Mouse (Mus musculus) midbrain, embryonic 11.5 days (tissue): ENCODE measurements around the gene Rhoc. TPM values are rescaled to one million over a fixed set of nuclear protein-coding genes. Genes with fewer than 3 reads are reported as not detected.
A peak's percentile ranks its signal among the peaks of the same experiment; 100 is the strongest.
"Not testable (repeated sequence)": the region's sequence is repeated elsewhere in the genome, so short reads cannot be mapped to it uniquely, and the experiment has no call there.

Source experiments
- ATAC-seq: fragments of 200-750 bp; cut with Nextera tagmentation; 2 replicates; pipeline ENCODE4 v1.8.0; 2017; ENCODE audit warnings: moderate TSS enrichment, moderate library complexity; ENCODE audit not compliant: low FRiP score
- DNase-seq: peaks from one replicate; pipeline ENCODE4 v3.0.0; 2015; ENCODE audit warnings: low spot score; ENCODE audit errors: missing footprints
- H3K27ac ChIP-seq: fragments of 300-500 bp; sonication (generic); 2 replicates; pipeline ENCODE4 v1.5.1; 2014; ENCODE audit warnings: low read depth, low read length
- H3K27me3 ChIP-seq: fragments of 300-500 bp; sonication (generic); 2 replicates; pipeline ENCODE4 v1.6.1; 2014; ENCODE audit warnings: mild to moderate bottlenecking, low read length, moderate library complexity, mixed read lengths; ENCODE audit not compliant: control insufficient read depth, insufficient read depth
- H3K36me3 ChIP-seq: fragments of 300-500 bp; sonication (generic); 2 replicates; pipeline ENCODE4 v1.6.1; 2014; ENCODE audit warnings: mild to moderate bottlenecking, low read length, moderate library complexity, mixed read lengths; ENCODE audit not compliant: control insufficient read depth, insufficient read depth
- H3K4me1 ChIP-seq: fragments of 300-500 bp; sonication (generic); 2 replicates; pipeline ENCODE4 v1.6.1; 2014; ENCODE audit warnings: low read length; ENCODE audit not compliant: control insufficient read depth, insufficient read depth
- H3K4me2 ChIP-seq: fragments of 300-500 bp; sonication (generic); 2 replicates; pipeline ENCODE4 v1.6.1; 2014; ENCODE audit warnings: mild to moderate bottlenecking, moderate library complexity
- H3K4me3 ChIP-seq: fragments of 300-500 bp; sonication (generic); 2 replicates; pipeline ENCODE4 v1.5.1; 2014; ENCODE audit warnings: low read depth, low read length
- H3K9ac ChIP-seq: fragments of 300-500 bp; sonication (generic); 2 replicates; pipeline ENCODE4 v1.6.1; 2014; ENCODE audit warnings: low read length
- H3K9me3 ChIP-seq: fragments of 300-500 bp; sonication (generic); 2 replicates; pipeline ENCODE4 v1.6.1; 2016; ENCODE audit warnings: low read length; ENCODE audit not compliant: control insufficient read depth
- WGBS: fragments of 180-500 bp; shearing (Covaris S2); extraction: QIAGEN DNeasy Blood & Tissue Kit; methylation state at CpG from one replicate; pipeline ENCODE4 v1.1.7; 2014; 5-methylcytosine and 5-hydroxymethylcytosine counted together
- polyA plus RNA-seq: library from polyadenylated mRNA; unstranded; fragments of >200 nt; fragmentation: Nextera tagmentation; extraction: Ambion mirVana; gene quantifications from 2 replicates; pipeline ENCODE4 v1.2.1, GENCODE M21; 2014

Rhoc gene
- polyA plus RNA-seq, 1 experiment from 2014 or later = 82.0 TPM

DNA sequence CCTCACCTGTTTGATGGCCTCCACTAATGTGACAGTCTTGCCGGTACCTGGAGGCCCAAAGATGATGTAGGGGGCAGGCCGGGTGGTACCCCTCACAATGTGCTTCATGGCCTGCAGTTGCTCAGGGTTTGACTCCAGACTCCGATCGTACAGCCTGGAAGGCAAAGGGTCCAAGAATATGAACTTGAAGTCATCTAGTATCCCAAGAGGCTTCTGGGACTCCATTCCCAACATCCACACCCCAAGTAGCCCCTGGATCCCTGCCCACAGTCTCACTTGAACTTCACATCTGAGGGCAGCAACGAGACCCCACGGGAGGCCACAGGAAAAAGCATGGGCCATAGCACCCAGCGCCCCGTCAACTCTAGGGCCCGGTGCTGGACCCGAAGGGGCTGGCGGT is 12.5 kb downstream of the Rhoc start:
- DNase-seq (no peak), ATAC-seq (no peak)
- H3K9ac ChIP-seq = no peak overlapping the region
- H3K4me1 ChIP-seq = no peaks in the 10 kb centered on the region
- no peak overlapping the region for H3K4me2 ChIP-seq
- H3K27me3 ChIP-seq = no peaks in the 10 kb centered on the region
- no peaks in the 10 kb centered on the region for H3K36me3 ChIP-seq
- no peak overlapping the region for H3K4me3 ChIP-seq
- WGBS = 95% methylated on average over 11 of the region's 11 CpGs
- no peaks in the 10 kb centered on the region for H3K9me3 ChIP-seq
- no peak overlapping the region for H3K27ac ChIP-seq

DNA sequence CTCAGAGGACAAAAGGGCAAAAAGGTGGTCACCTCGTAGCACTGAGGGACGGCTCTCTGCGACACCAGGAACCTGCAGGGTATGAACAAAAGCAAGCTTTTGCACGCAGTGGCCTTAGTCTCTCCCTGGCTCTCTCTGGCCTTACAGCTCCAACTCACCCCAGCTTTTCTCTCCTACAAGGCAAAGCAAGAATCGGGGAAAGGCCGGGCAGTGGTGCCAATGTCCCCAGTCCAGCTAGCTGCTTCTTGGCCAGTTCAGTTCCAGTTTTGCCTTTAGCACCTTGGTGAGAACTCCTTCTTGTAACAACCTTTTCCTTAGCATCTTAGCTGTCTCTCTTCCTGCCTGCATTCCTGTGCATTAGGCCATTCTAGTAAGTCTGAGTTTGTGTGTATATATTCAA is 13.3 kb downstream of the Rhoc start:
- Histone ChIP-seq H3K9me3 (no peaks in the 10 kb centered on the region), H3K4me3 (no peak overlapping the region), H3K9ac (no peak overlapping the region), H3K4me2 (no peak overlapping the region), H3K27me3 (no peaks in the 10 kb centered on the region), H3K27ac (no peak overlapping the region), H3K4me1 (no peaks in the 10 kb centered on the region), H3K36me3 (no peaks in the 10 kb centered on the region)
- no peak for ATAC-seq
- WGBS = 81% methylated on average over 6 of the region's 6 CpGs
- DNase-seq = no peak

DNA sequence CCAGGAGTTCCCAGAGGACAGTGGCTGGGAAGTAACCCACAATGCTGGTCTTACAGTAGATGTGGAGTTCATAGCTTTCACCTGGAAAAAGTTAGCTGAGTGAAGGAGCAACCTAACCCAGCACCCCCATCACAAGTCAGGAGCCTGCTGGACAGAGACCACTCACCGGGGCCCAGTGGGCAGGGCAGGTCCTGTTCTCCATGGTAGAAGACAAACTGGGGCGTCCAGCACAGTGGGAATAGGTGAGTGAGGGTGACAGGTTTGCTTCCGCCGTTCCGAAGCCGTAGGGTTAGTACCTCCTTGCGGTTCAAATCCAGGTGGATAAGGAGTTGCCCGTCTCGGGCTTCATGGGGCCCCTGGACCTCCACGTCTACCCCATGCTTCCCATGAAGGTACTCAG is 16.1 kb downstream of the Rhoc start:
- no peaks in the 10 kb centered on the region for H3K36me3 ChIP-seq
- ATAC-seq (no peak), DNase-seq (no peak)
- WGBS = 91% methylated on average over 10 of the region's 10 CpGs
- no peaks in the 10 kb centered on the region for H3K27me3 ChIP-seq
- no peak overlapping the region for H3K4me3 ChIP-seq
- no peak overlapping the region for H3K9ac ChIP-seq
- H3K4me1 ChIP-seq = no peaks in the 10 kb centered on the region
- H3K27ac ChIP-seq = no peak overlapping the region
- H3K9me3 ChIP-seq = no peaks in the 10 kb centered on the region
- no peak overlapping the region for H3K4me2 ChIP-seq

DNA sequence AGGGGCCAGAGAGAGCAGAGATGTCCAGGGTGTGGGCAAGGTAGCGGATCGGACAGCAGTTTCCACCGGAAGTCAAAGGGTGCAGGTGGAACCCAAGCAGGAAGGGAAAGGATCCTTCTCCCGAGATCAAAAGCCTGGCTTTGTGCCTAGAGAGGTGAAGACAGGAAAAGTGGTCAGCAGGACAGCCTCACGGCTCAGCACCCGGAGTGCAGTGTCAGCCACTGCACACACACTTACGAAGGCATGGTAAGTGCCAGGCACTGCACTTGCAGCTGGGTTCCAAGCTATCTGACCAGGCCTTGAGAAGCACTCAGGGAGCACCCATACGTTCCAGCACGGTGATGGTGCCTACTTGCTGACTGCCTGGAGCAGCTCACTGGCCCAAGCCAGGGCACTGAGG is 17.4 kb downstream of the Rhoc start:
- 79% methylated on average over 9 of the region's 9 CpGs for WGBS
- ATAC-seq = no peak
- Histone ChIP-seq H3K27ac (no peak overlapping the region), H3K27me3 (no peaks in the 10 kb centered on the region), H3K4me1 (no peaks in the 10 kb centered on the region), H3K9ac (no peak overlapping the region), H3K4me3 (no peak overlapping the region), H3K9me3 (no peaks in the 10 kb centered on the region), H3K4me2 (no peak overlapping the region), H3K36me3 (no peaks in the 10 kb centered on the region)
- no peak for DNase-seq

DNA sequence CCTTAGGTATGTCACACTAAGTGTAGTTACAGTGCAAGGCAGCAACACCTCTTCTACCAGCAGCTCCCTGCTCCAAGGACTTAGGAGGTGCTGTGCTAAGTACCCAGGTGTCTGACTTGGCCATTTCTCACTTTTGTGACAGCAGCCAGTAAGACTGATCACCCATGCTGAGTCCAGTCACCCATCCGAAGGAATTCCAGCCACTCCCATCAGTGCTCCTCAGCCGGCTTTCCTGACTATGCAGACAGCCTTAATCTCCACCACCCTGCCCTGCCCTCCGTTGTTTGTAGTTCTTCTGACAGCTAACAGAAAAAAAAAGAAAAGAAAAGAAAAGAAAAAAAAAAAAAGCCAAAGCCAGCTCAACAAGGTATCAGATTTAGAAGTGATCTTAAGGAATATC is 23.6 kb downstream of the Rhoc start:
- Histone ChIP-seq H3K9ac (no peak overlapping the region), H3K4me1 (no peaks in the 10 kb centered on the region), H3K4me2 (no peak overlapping the region), H3K9me3 (no peaks in the 10 kb centered on the region), H3K36me3 (no peaks in the 10 kb centered on the region), H3K27me3 (no peaks in the 10 kb centered on the region), H3K4me3 (no peak overlapping the region), H3K27ac (no peak overlapping the region)
- ATAC-seq = no peak
- peak; percentile 67 for DNase-seq
- WGBS = 6% methylated on average over 3 of the region's 3 CpGs

DNA sequence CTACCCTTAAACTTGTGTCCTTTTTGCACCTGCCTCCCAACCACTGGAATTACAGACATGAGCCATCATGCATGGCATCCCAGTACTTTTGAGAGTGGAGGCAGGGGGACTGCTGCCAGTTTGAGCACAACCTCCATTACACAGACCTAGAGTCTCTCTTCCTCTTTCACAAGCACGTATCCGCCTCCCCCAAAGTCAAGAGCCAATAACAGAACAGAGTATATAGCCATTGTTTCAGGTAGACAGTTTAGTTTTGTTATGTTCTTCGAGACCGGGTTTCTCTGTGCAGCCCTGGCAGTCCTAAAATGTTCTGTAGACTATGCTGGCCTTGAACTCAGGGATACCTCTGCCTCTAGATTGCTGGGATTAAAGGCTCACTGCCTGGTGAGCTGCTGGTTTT is 24.1 kb downstream of the Rhoc start:
- Histone ChIP-seq H3K4me1 (no peaks in the 10 kb centered on the region), H3K27me3 (no peaks in the 10 kb centered on the region), H3K27ac (no peak overlapping the region), H3K4me2 (no peak overlapping the region), H3K9me3 (no peaks in the 10 kb centered on the region), H3K36me3 (no peaks in the 10 kb centered on the region), H3K9ac (no peak overlapping the region), H3K4me3 (no peak overlapping the region)
- ATAC-seq = no peak
- 82% methylated on average over 4 of the region's 4 CpGs for WGBS
- DNase-seq = no peak

DNA sequence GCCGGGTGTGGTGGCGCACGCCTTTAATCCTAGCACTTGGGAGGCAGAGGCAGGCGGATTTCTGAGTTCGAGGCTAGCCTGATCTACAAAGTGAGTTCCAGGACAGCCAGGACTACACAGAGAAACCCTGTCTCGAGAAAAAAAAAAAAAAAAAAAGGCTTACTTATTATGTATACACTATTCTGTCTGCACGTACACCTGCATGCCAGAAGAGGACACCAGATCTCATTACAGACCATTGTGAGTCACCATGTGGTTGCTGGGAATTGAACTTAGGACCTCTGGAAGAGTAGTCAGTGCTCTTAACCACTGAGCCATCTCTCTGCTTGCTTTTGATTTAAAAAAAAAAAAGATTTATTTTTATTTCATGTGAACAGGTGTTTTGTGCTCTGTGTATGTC is 25.1 kb downstream of the Rhoc start:
- not testable (repeated sequence) for H3K9ac ChIP-seq, H3K27me3 ChIP-seq, H3K36me3 ChIP-seq, H3K4me3 ChIP-seq, H3K4me2 ChIP-seq, H3K27ac ChIP-seq, ATAC-seq, H3K4me1 ChIP-seq, H3K9me3 ChIP-seq
- DNase-seq = peak; percentile 4
- WGBS = 88% methylated on average over 7 of the region's 7 CpGs

DNA sequence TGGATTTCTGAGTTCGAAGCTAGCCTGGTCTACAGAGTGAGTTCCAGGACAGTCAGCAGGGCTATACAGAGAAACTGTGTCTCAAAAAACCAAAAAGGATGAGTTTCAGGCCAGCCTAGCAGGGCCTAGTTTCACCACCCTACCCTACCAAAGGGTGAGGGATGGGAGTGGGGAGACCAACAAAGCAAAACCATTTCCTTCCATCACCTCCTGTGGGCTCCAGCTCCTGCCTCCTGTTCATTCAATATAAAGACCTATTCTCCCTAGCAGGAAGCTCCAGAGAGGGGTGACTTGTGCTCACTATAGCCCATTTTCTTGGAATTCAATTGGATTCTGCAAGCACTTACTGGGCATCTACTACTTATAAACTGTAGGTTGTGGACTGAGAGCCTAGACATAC is 26.6 kb downstream of the Rhoc start:
- peaks cover 5% of the 10 kb centered on the region; the same call in 1 of the 2 replicates for H3K4me1 ChIP-seq
- WGBS = 96% methylated on average over 1 of the region's 1 CpGs
- H3K9me3 ChIP-seq = no peaks in the 10 kb centered on the region
- no peak overlapping the region for H3K4me2 ChIP-seq
- no peak overlapping the region for H3K4me3 ChIP-seq
- H3K27ac ChIP-seq = no peak overlapping the region
- no peaks in the 10 kb centered on the region for H3K27me3 ChIP-seq
- H3K9ac ChIP-seq = no peak overlapping the region
- H3K36me3 ChIP-seq = no peaks in the 10 kb centered on the region
- DNase-seq (peak; percentile 41), ATAC-seq (no peak)

DNA sequence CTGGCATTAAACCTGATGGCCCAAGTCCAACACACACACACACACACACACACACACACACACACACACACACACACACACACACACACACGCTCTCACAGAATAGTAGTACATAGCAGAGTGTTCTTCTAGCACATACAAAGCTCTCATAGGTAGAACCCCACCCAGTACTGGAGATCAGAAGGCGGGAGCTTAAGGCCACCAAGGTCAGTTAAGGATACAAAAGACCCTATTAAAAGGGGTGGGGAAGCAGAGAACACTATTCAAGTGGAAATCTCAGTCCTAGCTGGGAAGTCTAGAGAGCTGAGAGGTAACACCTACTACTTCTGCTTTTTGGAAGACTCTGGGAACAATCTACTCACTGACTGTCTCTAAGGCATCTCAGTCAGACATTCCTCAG is 27.2 kb downstream of the Rhoc start:
- WGBS = 100% methylated on average over 2 of the region's 2 CpGs
- DNase-seq (no peak), ATAC-seq (no peak)
- H3K4me1 ChIP-seq = peaks cover 5% of the 10 kb centered on the region; the same call in 1 of the 2 replicates
- no peaks in the 10 kb centered on the region for H3K9me3 ChIP-seq
- H3K36me3 ChIP-seq = no peaks in the 10 kb centered on the region
- H3K27me3 ChIP-seq = no peaks in the 10 kb centered on the region
- H3K4me2 ChIP-seq = no peak overlapping the region
- no peak overlapping the region for H3K27ac ChIP-seq
- no peak overlapping the region for H3K9ac ChIP-seq
- no peak overlapping the region for H3K4me3 ChIP-seq

DNA sequence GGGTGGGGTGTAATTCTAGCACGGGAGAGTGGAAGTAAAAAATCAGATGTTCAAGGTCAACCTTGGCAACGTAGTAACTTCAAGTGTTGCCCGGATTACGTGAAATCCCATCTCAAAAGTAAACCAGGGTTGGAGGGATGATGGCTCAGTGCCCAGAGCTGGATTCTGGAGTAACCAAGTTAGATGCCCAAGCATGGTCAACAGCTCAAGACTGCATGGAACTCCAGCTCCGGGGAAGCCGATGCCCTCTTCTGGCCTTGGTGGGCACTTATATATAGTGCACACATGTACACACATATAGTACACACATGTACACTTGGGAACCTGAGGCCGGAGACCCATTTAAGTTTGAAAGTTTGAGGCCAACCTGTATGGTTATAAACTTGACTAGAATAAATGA is 28.0 kb downstream of the Rhoc start:
- no peak overlapping the region for H3K27ac ChIP-seq
- H3K36me3 ChIP-seq = no peaks in the 10 kb centered on the region
- no peak overlapping the region for H3K4me2 ChIP-seq
- ATAC-seq (no peak), DNase-seq (peak; percentile 70)
- H3K27me3 ChIP-seq = no peaks in the 10 kb centered on the region
- 97% methylated on average over 7 of the region's 7 CpGs for WGBS
- H3K4me3 ChIP-seq = no peak overlapping the region
- no peak overlapping the region for H3K9ac ChIP-seq
- H3K4me1 ChIP-seq = peaks cover 5% of the 10 kb centered on the region; the same call in 1 of the 2 replicates
- H3K9me3 ChIP-seq = no peaks in the 10 kb centered on the region
